Mouse (Mus musculus): ENCODE measurements around the gene Gm19935.

- TF ChIP-seq CTCF (IDR thresholded peaks at IDR 0.05; ENCODE audit: control insufficient read depth, insufficient read depth, insufficient replicate concordance, low read depth, low read length), result no peak
- no peak for TF ChIP-seq POLR2A (IDR thresholded peaks at IDR 0.05; ENCODE audit: control insufficient read depth, low read depth, low read length)
Observed at GRCm38 (mm10) chr8:90837440-90837839, 20.2 kb upstream of the Gm19935 start.

Data from testis, adult 2 months (tissue).